ENCODE assay signal across 22 mouse cellular contexts in the genomic region with DNA sequence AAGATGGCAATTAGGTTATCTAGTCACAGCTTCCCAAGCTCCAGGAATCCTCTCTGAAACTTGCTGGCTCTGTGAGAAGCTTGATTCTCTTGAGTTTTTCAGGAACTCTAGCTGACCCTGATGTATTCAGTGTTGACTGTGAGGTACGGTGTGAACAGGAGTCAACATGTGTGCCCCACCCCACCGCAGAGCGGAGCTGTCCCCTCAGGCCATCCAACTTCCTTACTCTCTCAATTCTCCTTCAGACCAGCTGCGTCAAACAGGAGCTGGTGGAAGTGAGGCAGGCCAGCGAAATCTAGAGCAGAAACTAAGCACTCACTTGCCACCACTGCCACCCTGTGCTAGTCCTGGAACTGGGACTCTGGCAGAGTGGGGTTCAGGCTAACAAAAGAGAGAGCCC.
A peak's percentile ranks its signal among the peaks of the same experiment; 100 is the strongest.
DNase-seq lines count a peak whose midpoint lies in the region; ATAC-seq and TF ChIP-seq lines count a peak whose summit lies in the region.
"Had no signal": no experiment of that assay in that cellular context is flagged by ENCODE, and none has a peak within 500 bp of the region (broad histone marks: within the 10 kb centered on the region; RNA-seq: fewer than 3 reads in every experiment).

No protein-coding gene starts in this region.

- no peak overlapping the region for H3K4me3 ChIP-seq in forebrain, postnatal 0 days (ENCODE audit: low read depth, low read length)
- H3K4me3 ChIP-seq in forebrain, embryonic 11.5 days (ENCODE audit: low read depth, low read length) = no peak overlapping the region
- H3K4me3 ChIP-seq in lung, postnatal 0 days (ENCODE audit: low read depth, low read length) = no peak overlapping the region
- no peak overlapping the region for H3K4me3 ChIP-seq in embryonic facial prominence, embryonic 11.5 days (ENCODE audit: low read depth, low read length)
- H3K4me3 ChIP-seq: embryonic facial prominence, embryonic 12.5 days; forebrain, embryonic 10.5 days; heart, embryonic 10.5 days; limb, embryonic 15.5 days had no signal

- no peak for TF ChIP-seq EP300 in lung, postnatal 0 days (IDR thresholded peaks at IDR 0.05)

- no peak for DNase-seq in forebrain, postnatal 0 days
- no peak for DNase-seq in forebrain, embryonic 11.5 days (ENCODE audit: low spot score)
- no peak for DNase-seq in lung, postnatal 0 days (ENCODE audit: low spot score)
- DNase-seq in lung, postnatal 25 days (ENCODE audit: low spot score) = no peak
- peak; percentile 55 for DNase-seq in embryonic facial prominence, embryonic 11.5 days (ENCODE audit: low spot score)
- DNase-seq in cerebellum, postnatal 10 days = no peak
- DNase-seq in cerebellum, adult 11 months = no peak
- DNase-seq: adrenal gland, postnatal 36 days; cerebellum, adult 9-10 months; gastrocnemius, postnatal 36 days; heart, postnatal 14 days; kidney, adult 18-20 months; kidney, postnatal 36 days; lung, adult 18-20 months had no signal

- peaks cover 7% of the 10 kb centered on the region; the same call in 1 of the 2 replicates for H3K4me1 ChIP-seq in forebrain, postnatal 0 days (ENCODE audit: insufficient read depth)
- H3K4me1 ChIP-seq in forebrain, embryonic 11.5 days (replicated peaks; ENCODE audit: control insufficient read depth, insufficient read depth, low read length) = no peaks in the 10 kb centered on the region
- no peaks in the 10 kb centered on the region for H3K4me1 ChIP-seq in lung, postnatal 0 days (ENCODE audit: insufficient read depth, low read depth, low read length)
- H3K4me1 ChIP-seq in embryonic facial prominence, embryonic 11.5 days (ENCODE audit: control insufficient read depth, insufficient read depth, low read length) = no peaks in the 10 kb centered on the region

- no peak overlapping the region for H3K9ac ChIP-seq in forebrain, postnatal 0 days
- H3K9ac ChIP-seq in forebrain, embryonic 11.5 days (ENCODE audit: low read length) = no peak overlapping the region
- H3K9ac ChIP-seq in lung, postnatal 0 days (replicated peaks; ENCODE audit: low read depth) = no peak overlapping the region
- no peak overlapping the region for H3K9ac ChIP-seq in embryonic facial prominence, embryonic 11.5 days (replicated peaks; ENCODE audit: low read length)
- H3K9ac ChIP-seq: embryonic facial prominence, embryonic 12.5 days; limb, embryonic 15.5 days had no signal

- no peaks in the 10 kb centered on the region for H3K27me3 ChIP-seq in forebrain, postnatal 0 days (ENCODE audit: insufficient read depth, low read length)
- no peaks in the 10 kb centered on the region for H3K27me3 ChIP-seq in forebrain, embryonic 11.5 days (ENCODE audit: control insufficient read depth, insufficient read depth, low read length)
- H3K27me3 ChIP-seq in lung, postnatal 0 days (replicated peaks; ENCODE audit: insufficient read depth, low read length) = no peaks in the 10 kb centered on the region; the same call in 1 of the 2 replicates
- H3K27me3 ChIP-seq in embryonic facial prominence, embryonic 11.5 days (ENCODE audit: control insufficient read depth, insufficient read depth, low read length) = no peaks in the 10 kb centered on the region
- H3K27me3 ChIP-seq: embryonic facial prominence, embryonic 12.5 days; Patski had no signal

- no peaks in the 10 kb centered on the region for H3K9me3 ChIP-seq in forebrain, postnatal 0 days (ENCODE audit: low read length)
- no peaks in the 10 kb centered on the region for H3K9me3 ChIP-seq in forebrain, embryonic 11.5 days (ENCODE audit: control insufficient read depth, low read length)
- H3K9me3 ChIP-seq in lung, postnatal 0 days (ENCODE audit: low read length) = no peaks in the 10 kb centered on the region
- no peaks in the 10 kb centered on the region for H3K9me3 ChIP-seq in embryonic facial prominence, embryonic 11.5 days (replicated peaks; ENCODE audit: control insufficient read depth, low read length)
- H3K9me3 ChIP-seq: embryonic facial prominence, embryonic 12.5 days; forebrain, embryonic 10.5 days; heart, embryonic 10.5 days; limb, embryonic 15.5 days had no signal

- H3K36me3 ChIP-seq in forebrain, postnatal 0 days (ENCODE audit: insufficient read depth) = no peaks in the 10 kb centered on the region
- H3K36me3 ChIP-seq in forebrain, embryonic 11.5 days (ENCODE audit: control insufficient read depth, insufficient read depth, low read length) = no peaks in the 10 kb centered on the region
- H3K36me3 ChIP-seq in lung, postnatal 0 days (ENCODE audit: insufficient read depth, low read length) = no peaks in the 10 kb centered on the region
- no peaks in the 10 kb centered on the region for H3K36me3 ChIP-seq in embryonic facial prominence, embryonic 11.5 days (replicated peaks; ENCODE audit: control insufficient read depth, insufficient read depth, low read depth, low read length)
- H3K36me3 ChIP-seq: embryonic facial prominence, embryonic 12.5 days; forebrain, embryonic 10.5 days; heart, embryonic 10.5 days; limb, embryonic 15.5 days had no signal

- no peak for ATAC-seq in forebrain, postnatal 0 days
- no peak for ATAC-seq in forebrain, embryonic 11.5 days (replicated peaks; ENCODE audit: low FRiP score)
- no peak for ATAC-seq in lung, postnatal 0 days
- ATAC-seq in embryonic facial prominence, embryonic 11.5 days (replicated peaks; ENCODE audit: insufficient number of reproducible peaks, low FRiP score, low TSS enrichment, low read depth) = no peak
- peak; percentile 62 for ATAC-seq in megakaryocyte, adult 5-6 weeks (ENCODE audit: poor library complexity, severe bottlenecking)
- ATAC-seq: hindbrain, embryonic 16.5 days; midbrain, embryonic 16.5 days; Patski had no signal

- no peak overlapping the region for H3K4me2 ChIP-seq in forebrain, postnatal 0 days (ENCODE audit: low read depth)
- H3K4me2 ChIP-seq in forebrain, embryonic 11.5 days (ENCODE audit: low read depth, low read length, severe bottlenecking) = no peak overlapping the region
- H3K4me2 ChIP-seq in lung, postnatal 0 days (replicated peaks; ENCODE audit: low read depth, low read length) = no peak overlapping the region
- no peak overlapping the region for H3K4me2 ChIP-seq in embryonic facial prominence, embryonic 11.5 days (ENCODE audit: low read depth, low read length)
- H3K4me2 ChIP-seq: embryonic facial prominence, embryonic 12.5 days; limb, embryonic 15.5 days had no signal

- 77% methylated on average over 5 of the region's 5 CpGs for WGBS in forebrain, postnatal 0 days
- 77% methylated on average over 5 of the region's 5 CpGs for WGBS in forebrain, embryonic 11.5 days
- WGBS in lung, postnatal 0 days = 41% methylated on average over 5 of the region's 5 CpGs
- WGBS in embryonic facial prominence, embryonic 11.5 days = 17% methylated on average over 5 of the region's 5 CpGs

- TF ChIP-seq CTCF in forebrain, postnatal 0 days (IDR thresholded peaks at IDR 0.05; ENCODE audit: low read depth) = peak; percentile 9; the same call in 1 of the 2 replicates
- TF ChIP-seq CTCF in lung, postnatal 0 days (IDR thresholded peaks at IDR 0.05) = peak; percentile 34

- H3K27ac ChIP-seq in forebrain, postnatal 0 days (ENCODE audit: low read depth, low read length) = no peak overlapping the region
- H3K27ac ChIP-seq in forebrain, embryonic 11.5 days (ENCODE audit: low read depth, low read length) = no peak overlapping the region
- H3K27ac ChIP-seq in lung, postnatal 0 days (ENCODE audit: low read length) = no peak overlapping the region
- no peak overlapping the region for H3K27ac ChIP-seq in embryonic facial prominence, embryonic 11.5 days (replicated peaks; ENCODE audit: low read depth, low read length)
- H3K27ac ChIP-seq: embryonic facial prominence, embryonic 12.5 days; forebrain, embryonic 10.5 days; heart, embryonic 10.5 days; limb, embryonic 15.5 days had no signal
